Mouse (Mus musculus) ovary, postnatal 10 days (tissue): ENCODE results near the gene Rab11fip2.
A peak's percentile ranks its signal among the peaks of the same experiment; 100 is the strongest.

Experiments used
- DNase-seq: peaks from one replicate; pipeline ENCODE4 v3.0.0; 2022; ENCODE audit warnings: low spot score

Rab11fip2 gene

GRCm38 (mm10) chr19:59943322-59943871 is at the start of gene Rab11fip2:
Gene Rab11fip2 (minus strand): TSS chr19:59943654.
- peak; percentile 85 for DNase-seq

GRCm38 (mm10) chr19:59981588-59981987 is 38.1 kb upstream of the Rab11fip2 start:
- no peak for DNase-seq

- no peak for DNase-seq
These were observed 11.5 kb upstream of the Rab11fip2 start for GRCm38 (mm10) chr19:59954936-59955335.

- DNase-seq: no peak
These were observed 6.3 kb upstream of the Rab11fip2 start for GRCm38 (mm10) chr19:59949731-59950130.

- DNase-seq: no peak
These were observed 635 bp downstream of the Rab11fip2 start for GRCm38 (mm10) chr19:59942716-59943321.

GRCm38 (mm10) chr19:59939711-59940110 is 3.7 kb downstream of the Rab11fip2 start:
- DNase-seq: peak; percentile 9

GRCm38 (mm10) chr19:59932085-59932484 is 11.4 kb downstream of the Rab11fip2 start:
- DNase-seq: no peak

- DNase-seq: no peak
These were observed 14.8 kb downstream of the Rab11fip2 start for GRCm38 (mm10) chr19:59928672-59929071.

GRCm38 (mm10) chr19:59926125-59926524 is 17.3 kb downstream of the Rab11fip2 start:
- DNase-seq: no peak

- DNase-seq: no peak
These were observed 22.6 kb downstream of the Rab11fip2 start for GRCm38 (mm10) chr19:59920846-59921245.

- DNase-seq: no peak
These were observed 25.4 kb downstream of the Rab11fip2 start for GRCm38 (mm10) chr19:59917901-59918613.

- no peak for DNase-seq
These were observed 31.9 kb downstream of the Rab11fip2 start for GRCm38 (mm10) chr19:59911554-59911953.

GRCm38 (mm10) chr19:59905296-59906081 is 38.0 kb downstream of the Rab11fip2 start:
- no peak for DNase-seq

- no peak for DNase-seq
These were observed 43.5 kb downstream of the Rab11fip2 start for GRCm38 (mm10) chr19:59899965-59900364.

- no peak for DNase-seq
These were observed 45.2 kb downstream of the Rab11fip2 start for GRCm38 (mm10) chr19:59898301-59898700.

- no peak for DNase-seq
These were observed 54.1 kb downstream of the Rab11fip2 start for GRCm38 (mm10) chr19:59889383-59889782.

GRCm38 (mm10) chr19:59888846-59889245 is 54.6 kb downstream of the Rab11fip2 start:
- no peak for DNase-seq

- DNase-seq: no peak
These were observed 55.6 kb downstream of the Rab11fip2 start for GRCm38 (mm10) chr19:59887866-59888265.

- DNase-seq: no peak
These were observed 58.2 kb downstream of the Rab11fip2 start for GRCm38 (mm10) chr19:59885301-59885700.

GRCm38 (mm10) chr19:59877238-59877637 is 66.2 kb downstream of the Rab11fip2 start:
- no peak for DNase-seq

GRCm38 (mm10) chr19:59866666-59867065 is 76.8 kb downstream of the Rab11fip2 start:
- no peak for DNase-seq

- DNase-seq: no peak
These were observed 81.0 kb downstream of the Rab11fip2 start for GRCm38 (mm10) chr19:59862423-59862822.

GRCm38 (mm10) chr19:59860799-59861198 is 82.7 kb downstream of the Rab11fip2 start:
- DNase-seq: no peak
